Mouse (Mus musculus): Measurements from ENCODE around the gene Basp1. TPM values are rescaled to one million over a fixed set of nuclear protein-coding genes. Genes with fewer than 3 reads are reported as not detected.

Gene Basp1
- polyA plus RNA-seq, 1 experiment from 2014 or later, result 57.0 TPM

Other genes with a start within 250 kb of the Basp1 start
- gene Myo10, start 208.8 kb upstream of the Basp1 start, polyA plus RNA-seq (2014; fragmentation: Nextera tagmentation; extraction: Ambion mirVana), result 35.0 and 41.8 TPM in 2 replicates